Mouse (Mus musculus) liver, embryonic 15.5 days (tissue): ENCODE data around the gene Utrn. TPM values are rescaled to one million over a fixed set of nuclear protein-coding genes. Genes with fewer than 3 reads are reported as not detected.

Experiments
- ATAC-seq: fragments of 200-750 bp; cut with Nextera tagmentation; 2 replicates; pipeline ENCODE4 v1.8.0; 2017; ENCODE audit warnings: moderate number of reproducible peaks, mild to moderate bottlenecking, moderate library complexity; ENCODE audit not compliant: insufficient read depth
- H3K27ac ChIP-seq: fragments of 300-500 bp; sonication (generic); replicated peaks from 2 replicates; pipeline ENCODE4 v1.5.1; 2015; ENCODE audit warnings: mild to moderate bottlenecking, inconsistent platforms
- H3K27me3 ChIP-seq: fragments of 300-500 bp; sonication (generic); 2 replicates; pipeline ENCODE4 v1.6.1; 2015; ENCODE audit warnings: mild to moderate bottlenecking, inconsistent platforms
- H3K36me3 ChIP-seq: fragments of 300-500 bp; sonication (generic); replicated peaks from 2 replicates; pipeline ENCODE4 v1.6.1; 2015; ENCODE audit warnings: moderate library complexity, mild to moderate bottlenecking, inconsistent platforms
- H3K4me1 ChIP-seq: fragments of 300-500 bp; sonication (generic); replicated peaks from 2 replicates; pipeline ENCODE4 v1.6.1; 2015; ENCODE audit warnings: inconsistent platforms
- H3K4me2 ChIP-seq: fragments of 300-500 bp; sonication (generic); 2 replicates; pipeline ENCODE4 v1.6.1; 2015; ENCODE audit warnings: moderate library complexity, mild to moderate bottlenecking, inconsistent platforms
- H3K4me3 ChIP-seq: fragments of 300-500 bp; sonication (generic); replicated peaks from 2 replicates; pipeline ENCODE4 v1.5.1; 2015; ENCODE audit warnings: mild to moderate bottlenecking, inconsistent platforms
- H3K9ac ChIP-seq: fragments of 300-500 bp; sonication (generic); 2 replicates; pipeline ENCODE4 v1.6.1; 2015; ENCODE audit warnings: moderate library complexity, mild to moderate bottlenecking, inconsistent platforms
- H3K9me3 ChIP-seq: fragments of 300-500 bp; sonication (generic); replicated peaks from 2 replicates; pipeline ENCODE4 v1.6.1; 2016; ENCODE audit warnings: inconsistent platforms
- WGBS: fragments of 180-500 bp; shearing (Covaris S2); methylation state at CpG from one replicate; pipeline ENCODE4 v1.1.7; 2015; ENCODE audit warnings: mixed read lengths; ENCODE audit not compliant: insufficient replicate concordance; 5-methylcytosine and 5-hydroxymethylcytosine counted together
- polyA plus RNA-seq: library from polyadenylated mRNA; unstranded; fragments of >200 nt; fragmentation: Nextera tagmentation; extraction: Ambion mirVana; gene quantifications from 2 replicates; pipeline ENCODE4 v1.2.1, GENCODE M21; 2015

Gene Utrn
- polyA plus RNA-seq, 1 experiment from 2014 or later = 8.2 TPM

DNA sequence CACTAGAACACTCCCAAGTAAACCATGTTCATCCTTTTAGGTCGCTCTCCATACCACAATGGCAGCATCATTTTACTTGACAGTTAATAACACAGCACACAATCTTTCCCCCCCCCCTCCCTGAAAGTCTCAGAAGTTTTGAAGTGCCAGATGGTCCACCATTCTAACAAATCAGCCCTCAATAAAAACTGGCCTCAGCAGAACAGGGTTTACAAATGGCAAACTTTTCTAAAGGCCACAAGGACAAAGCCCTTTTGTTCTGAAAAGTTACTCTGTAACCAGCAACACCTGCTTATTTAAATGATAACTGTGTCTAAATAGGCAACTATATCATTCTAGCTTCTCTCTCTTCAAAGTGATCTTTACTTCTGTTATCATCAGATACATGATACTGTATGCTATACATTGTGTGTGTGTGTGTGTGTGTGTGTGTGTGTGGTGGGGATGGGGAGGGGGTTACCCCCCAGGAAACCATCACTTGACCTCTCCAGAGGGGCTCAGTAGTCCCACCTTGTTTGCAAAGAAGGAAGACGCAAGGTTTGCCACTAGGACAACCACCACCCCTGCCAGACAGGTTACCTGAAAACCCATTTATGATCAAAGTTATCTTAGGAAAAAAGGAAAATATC is 315.0 kb downstream of the Utrn start:
- Histone ChIP-seq H3K9me3 (no peaks in the 10 kb centered on the region), H3K4me1 (no peaks in the 10 kb centered on the region), H3K27ac (no peak overlapping the region), H3K9ac (no peak overlapping the region), H3K4me2 (no peak overlapping the region), H3K27me3 (no peaks in the 10 kb centered on the region), H3K4me3 (no peak overlapping the region), H3K36me3 (no peaks in the 10 kb centered on the region)
- ATAC-seq = no peak
- 66% methylated on average over 2 of the region's 2 CpGs for WGBS

GRCm38 (mm10) chr10:12552890-12553278 is 316.3 kb downstream of the Utrn start:
- ATAC-seq = no peak
- no peak overlapping the region for H3K9ac ChIP-seq
- no peaks in the 10 kb centered on the region; the same call in 1 of the 2 replicates for H3K27me3 ChIP-seq
- no peaks in the 10 kb centered on the region for H3K9me3 ChIP-seq
- no peak overlapping the region for H3K4me2 ChIP-seq
- 70% methylated on average over 5 of the region's 5 CpGs for WGBS
- H3K36me3 ChIP-seq = no peaks in the 10 kb centered on the region
- no peak overlapping the region for H3K4me3 ChIP-seq
- no peak overlapping the region for H3K27ac ChIP-seq
- 0 out of 2 replicates have a peak, but pooled peaks cover 6% of the 10 kb centered on the region for H3K4me1 ChIP-seq

- no peak overlapping the region for H3K27ac ChIP-seq
- H3K4me3 ChIP-seq = no peak overlapping the region
- 0 out of 2 replicates have a peak, but pooled peaks cover 6% of the 10 kb centered on the region for H3K4me1 ChIP-seq
- no peaks in the 10 kb centered on the region for H3K9me3 ChIP-seq
- no peak overlapping the region for H3K4me2 ChIP-seq
- no peak for ATAC-seq
- no peak overlapping the region for H3K9ac ChIP-seq
- H3K36me3 ChIP-seq = no peaks in the 10 kb centered on the region
- H3K27me3 ChIP-seq = no peaks in the 10 kb centered on the region; the same call in 1 of the 2 replicates
- WGBS = 70% methylated on average over 11 of the region's 11 CpGs
Measured at GRCm38 (mm10) chr10:12552196-12552889, 316.8 kb downstream of the Utrn start.

DNA sequence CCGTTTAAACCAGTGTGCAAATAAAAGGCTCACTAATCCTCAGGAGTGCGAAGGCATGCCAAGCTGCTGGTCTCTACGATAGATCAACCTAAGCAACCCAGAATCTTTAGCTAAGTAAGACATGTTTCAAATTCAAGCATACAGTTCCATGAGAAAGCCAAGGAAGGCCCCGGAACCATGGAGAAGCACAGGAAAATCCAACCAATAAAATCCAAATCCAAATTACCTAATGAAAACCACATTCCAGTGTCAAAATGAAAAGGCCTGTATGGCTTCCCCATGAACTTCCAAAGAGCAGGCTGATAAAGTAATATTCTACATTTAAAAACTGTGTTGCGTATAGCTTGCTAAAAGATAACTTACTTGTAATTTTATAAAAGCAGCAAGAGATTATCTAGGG is 317.4 kb downstream of the Utrn start:
- H3K4me2 ChIP-seq = no peak overlapping the region
- no peak overlapping the region for H3K27ac ChIP-seq
- H3K9ac ChIP-seq = no peak overlapping the region
- H3K36me3 ChIP-seq = no peaks in the 10 kb centered on the region
- no peak for ATAC-seq
- H3K27me3 ChIP-seq = no peaks in the 10 kb centered on the region; the same call in 1 of the 2 replicates
- no peaks in the 10 kb centered on the region for H3K9me3 ChIP-seq
- 73% methylated on average over 5 of the region's 5 CpGs for WGBS
- no peak overlapping the region for H3K4me3 ChIP-seq
- 0 out of 2 replicates have a peak, but pooled peaks cover 6% of the 10 kb centered on the region for H3K4me1 ChIP-seq

GRCm38 (mm10) chr10:12549945-12550540 is 319.1 kb downstream of the Utrn start:
- 56% methylated on average over 1 of the region's 1 CpGs for WGBS
- Histone ChIP-seq H3K4me1 (0 out of 2 replicates have a peak, but pooled peaks cover 6% of the 10 kb centered on the region), H3K4me3 (no peak overlapping the region), H3K9me3 (no peaks in the 10 kb centered on the region), H3K27ac (no peak overlapping the region), H3K4me2 (no peak overlapping the region), H3K9ac (no peak overlapping the region), H3K36me3 (no peaks in the 10 kb centered on the region), H3K27me3 (no peaks in the 10 kb centered on the region; the same call in 1 of the 2 replicates)
- no peak for ATAC-seq

DNA sequence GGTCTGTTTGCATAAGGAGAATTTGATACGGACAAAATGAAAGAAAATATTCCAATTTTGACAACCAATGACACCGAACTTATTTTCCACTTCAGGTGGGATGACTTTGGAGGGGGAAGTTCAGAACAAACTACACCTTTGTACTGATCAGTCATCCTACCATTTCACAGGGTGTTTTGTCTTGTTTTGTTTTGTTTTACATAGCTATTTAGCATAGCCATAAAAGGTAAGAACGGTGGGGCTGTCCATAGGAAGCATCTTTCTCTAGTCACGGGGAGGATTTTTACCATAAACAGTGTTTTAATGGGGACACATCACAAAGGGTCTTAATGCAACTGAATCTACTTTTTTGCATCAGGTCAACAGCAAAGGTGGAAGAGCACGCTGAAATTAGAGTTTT is 319.9 kb downstream of the Utrn start:
- WGBS = 34% methylated on average over 5 of the region's 5 CpGs

GRCm38 (mm10) chr10:12548616-12549084 is 320.5 kb downstream of the Utrn start:
- WGBS = 1% methylated on average over 13 of the region's 13 CpGs
- Histone ChIP-seq H3K4me2 (peak overlapping the region; percentile 59), H3K36me3 (no peaks in the 10 kb centered on the region), H3K27ac (no peak overlapping the region), H3K9me3 (no peaks in the 10 kb centered on the region), H3K9ac (no peak overlapping the region), H3K4me3 (peak overlapping the region; percentile 35), H3K4me1 (0 out of 2 replicates have a peak, but pooled peaks cover 6% of the 10 kb centered on the region), H3K27me3 (no peaks in the 10 kb centered on the region; the same call in 1 of the 2 replicates)
- ATAC-seq = 0 out of 2 replicates have a peak, but pooled peaks have one; percentile 22

More for the DNA sequence above, 319.9 kb downstream of the Utrn start:
- Histone ChIP-seq H3K4me1 (0 out of 2 replicates have a peak, but pooled peaks cover 6% of the 10 kb centered on the region), H3K27me3 (no peaks in the 10 kb centered on the region; the same call in 1 of the 2 replicates), H3K36me3 (no peaks in the 10 kb centered on the region), H3K27ac (no peak overlapping the region), H3K9me3 (no peaks in the 10 kb centered on the region), H3K9ac (no peak overlapping the region), H3K4me2 (0 out of 2 replicates have a peak overlapping the region, but pooled peaks have one; percentile 59), H3K4me3 (no peak overlapping the region)
- ATAC-seq = no peak

DNA sequence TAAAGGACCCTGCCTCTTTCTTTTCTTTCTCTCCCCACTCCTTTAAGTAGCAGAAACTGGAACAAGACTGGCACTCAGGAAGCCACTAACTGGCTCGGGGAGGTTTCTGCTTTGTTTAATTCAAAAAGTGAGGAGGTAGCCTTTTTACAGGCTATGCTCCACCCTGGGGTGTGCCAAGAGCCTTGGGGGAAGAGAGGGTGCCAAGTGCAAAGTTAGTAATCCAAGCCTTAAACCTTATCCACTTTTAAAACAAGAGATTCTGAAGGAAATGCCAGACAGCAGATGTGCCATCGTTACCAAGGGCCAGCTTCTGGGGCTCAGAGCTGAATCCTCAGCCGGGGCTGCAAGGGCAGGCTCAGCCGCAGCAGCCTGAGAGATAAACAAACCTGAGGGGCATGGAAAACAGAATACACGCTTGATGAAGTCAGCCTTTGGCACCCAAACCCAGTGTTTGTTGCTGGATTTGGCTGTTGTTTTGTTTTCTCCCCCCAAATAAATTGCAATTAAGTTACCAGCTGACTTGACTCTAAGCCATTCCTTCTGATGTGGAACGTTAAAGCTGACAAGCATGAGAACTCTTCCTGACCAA is 322.0 kb downstream of the Utrn start:
- 39% methylated on average over 6 of the region's 6 CpGs for WGBS
- H3K9me3 ChIP-seq = no peaks in the 10 kb centered on the region
- H3K27ac ChIP-seq = no peak overlapping the region
- H3K36me3 ChIP-seq = no peaks in the 10 kb centered on the region
- no peak overlapping the region for H3K9ac ChIP-seq
- no peaks in the 10 kb centered on the region; the same call in 1 of the 2 replicates for H3K27me3 ChIP-seq
- H3K4me3 ChIP-seq = no peak overlapping the region
- 0 out of 2 replicates have a peak, but pooled peaks cover 6% of the 10 kb centered on the region for H3K4me1 ChIP-seq
- no peak overlapping the region for H3K4me2 ChIP-seq
- ATAC-seq = no peak

DNA sequence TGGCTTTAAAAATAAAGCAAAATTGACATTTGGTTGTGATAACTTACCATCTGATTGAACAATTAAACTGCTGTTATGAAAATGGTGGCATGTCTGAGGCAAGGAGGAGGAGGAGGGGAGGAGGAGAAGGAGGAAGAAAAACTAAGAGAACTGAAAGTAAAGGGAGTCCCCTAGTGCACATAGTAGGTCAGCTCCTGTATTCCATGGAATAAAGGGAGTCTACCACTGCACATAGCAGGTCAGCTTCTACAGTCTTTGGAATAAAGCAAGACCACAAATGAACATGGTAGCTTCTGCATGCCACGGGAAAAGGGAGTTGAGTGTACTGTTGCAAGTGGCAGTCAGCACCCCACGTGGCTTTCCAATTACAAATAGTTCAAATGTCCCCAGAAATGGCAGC is 323.7 kb downstream of the Utrn start:
- no peak overlapping the region for H3K4me3 ChIP-seq
- WGBS = 38% methylated on average over 2 of the region's 2 CpGs

DNA sequence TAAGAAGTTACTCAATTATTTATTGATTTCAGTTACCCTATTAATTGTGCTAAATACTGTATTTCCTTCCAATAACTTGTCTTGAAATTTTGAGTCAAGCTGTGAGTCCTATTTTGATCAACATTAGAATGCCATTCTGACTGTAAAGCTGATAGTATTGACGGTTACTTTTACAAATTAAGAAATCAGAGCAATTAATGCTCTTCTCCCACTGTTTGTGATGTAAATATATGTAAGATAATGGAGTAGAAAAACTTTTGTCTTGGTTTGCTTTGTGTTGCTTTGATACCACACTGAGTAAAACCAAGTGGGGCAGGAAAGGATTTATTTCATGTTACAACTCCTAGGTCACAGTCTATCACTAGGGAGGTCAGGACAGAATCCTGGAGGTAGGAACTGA is 327.4 kb downstream of the Utrn start:
- ATAC-seq = no peak
- 59% methylated on average over 1 of the region's 1 CpGs for WGBS
- Histone ChIP-seq H3K9me3 (no peaks in the 10 kb centered on the region), H3K36me3 (no peaks in the 10 kb centered on the region), H3K4me2 (no peak overlapping the region), H3K27ac (no peak overlapping the region), H3K9ac (no peak overlapping the region), H3K27me3 (no peaks in the 10 kb centered on the region), H3K4me3 (no peak overlapping the region), H3K4me1 (no peaks in the 10 kb centered on the region)

More for the DNA sequence above, 323.7 kb downstream of the Utrn start:
- no peaks in the 10 kb centered on the region for H3K36me3 ChIP-seq
- 0 out of 2 replicates have a peak, but pooled peaks cover 6% of the 10 kb centered on the region for H3K4me1 ChIP-seq
- H3K4me2 ChIP-seq = no peak overlapping the region
- no peak overlapping the region for H3K27ac ChIP-seq
- no peaks in the 10 kb centered on the region for H3K9me3 ChIP-seq
- H3K9ac ChIP-seq = no peak overlapping the region
- no peaks in the 10 kb centered on the region; the same call in 1 of the 2 replicates for H3K27me3 ChIP-seq
- ATAC-seq = no peak
